Mouse (Mus musculus) kidney, postnatal 0 days (tissue): Measurements from ENCODE around the gene Syndig1. TPM values are rescaled to one million over a fixed set of nuclear protein-coding genes. Genes with fewer than 3 reads are reported as not detected.

Experiments
- ATAC-seq: fragments of 200-750 bp; cut with Nextera tagmentation; replicated peaks from 2 replicates; pipeline ENCODE4 v1.8.0; 2017; ENCODE audit warnings: low read depth, moderate number of reproducible peaks, moderate TSS enrichment, moderate library complexity; ENCODE audit not compliant: low FRiP score
- DNase-seq: peaks from one replicate; pipeline ENCODE4 v3.0.0-alpha.2; 2016; ENCODE audit warnings: low spot score
- H3K27ac ChIP-seq: fragments of 300-500 bp; sonication (generic); 2 replicates; pipeline ENCODE4 v1.5.1; 2014; ENCODE audit warnings: mild to moderate bottlenecking
- H3K27me3 ChIP-seq: fragments of 300-500 bp; sonication (generic); 2 replicates; pipeline ENCODE4 v1.6.1; 2014; ENCODE audit warnings: low read length, mixed read lengths; ENCODE audit not compliant: insufficient read depth
- H3K36me3 ChIP-seq: fragments of 300-500 bp; sonication (generic); 2 replicates; pipeline ENCODE4 v1.6.1; 2014; ENCODE audit warnings: low read length, mixed read lengths; ENCODE audit not compliant: insufficient read depth
- H3K4me1 ChIP-seq: fragments of 300-500 bp; sonication (generic); replicated peaks from 2 replicates; pipeline ENCODE4 v1.6.1; 2014; ENCODE audit warnings: antibody characterized with exemption, low read length, mixed read lengths; ENCODE audit not compliant: insufficient read depth
- H3K4me2 ChIP-seq: fragments of 300-500 bp; sonication (generic); 2 replicates; pipeline ENCODE4 v1.6.1; 2014; ENCODE audit warnings: mild to moderate bottlenecking, low read length, moderate library complexity, mixed read lengths
- H3K4me3 ChIP-seq: fragments of 300-500 bp; sonication (generic); replicated peaks from 2 replicates; pipeline ENCODE4 v1.5.1; 2014; ENCODE audit warnings: low read depth, low read length
- H3K9ac ChIP-seq: fragments of 300-500 bp; sonication (generic); 2 replicates; pipeline ENCODE4 v1.6.1; 2014; ENCODE audit warnings: low read depth, low read length
- H3K9me3 ChIP-seq: fragments of 300-500 bp; sonication (generic); replicated peaks from 2 replicates; pipeline ENCODE4 v1.6.1; 2016; ENCODE audit warnings: low read length, inconsistent platforms, mixed read lengths
- CTCF ChIP-seq: IDR thresholded peaks from 2 replicates; pipeline ENCODE4 v1.5.1; 2016; ENCODE audit warnings: antibody characterized with exemption, low read depth, mild to moderate bottlenecking, moderate library complexity
- WGBS: fragments of 180-500 bp; shearing (Covaris S2); extraction: QIAGEN DNeasy Blood & Tissue Kit; methylation state at CpG from one replicate; pipeline ENCODE4 v1.1.7; 2014; 5-methylcytosine and 5-hydroxymethylcytosine counted together
- polyA plus RNA-seq: library from polyadenylated mRNA; unstranded; fragments of >200 nt; fragmentation: Nextera tagmentation; extraction: Ambion mirVana; gene quantifications from 2 replicates; pipeline ENCODE4 v1.2.1, GENCODE M21; 2015

Gene Syndig1
- polyA plus RNA-seq, 1 experiment from 2014 or later = 2.7 TPM

- no peaks in the 10 kb centered on the region for H3K4me1 ChIP-seq
- H3K36me3 ChIP-seq = no peaks in the 10 kb centered on the region
- ATAC-seq (no peak), DNase-seq (no peak)
- no peaks in the 10 kb centered on the region for H3K27me3 ChIP-seq
- no peak overlapping the region for H3K27ac ChIP-seq
- H3K9ac ChIP-seq = no peak overlapping the region
- H3K4me3 ChIP-seq = no peak overlapping the region
- no peak for TF ChIP-seq CTCF
- 22% methylated on average over 2 of the region's 2 CpGs for WGBS
- H3K4me2 ChIP-seq = no peak overlapping the region
- no peaks in the 10 kb centered on the region for H3K9me3 ChIP-seq
Measured at GRCm38 (mm10) chr2:150000564-150000963, 171.6 kb downstream of the Syndig1 start.

- no peak overlapping the region for H3K27ac ChIP-seq
- DNase-seq (no peak), ATAC-seq (no peak)
- H3K4me1 ChIP-seq = no peaks in the 10 kb centered on the region
- no peaks in the 10 kb centered on the region for H3K36me3 ChIP-seq
- H3K9ac ChIP-seq = no peak overlapping the region
- WGBS = 83% methylated on average over 3 of the region's 3 CpGs
- H3K27me3 ChIP-seq = no peaks in the 10 kb centered on the region
- no peaks in the 10 kb centered on the region for H3K9me3 ChIP-seq
- no peak overlapping the region for H3K4me2 ChIP-seq
- H3K4me3 ChIP-seq = no peak overlapping the region
- TF ChIP-seq CTCF = no peak
Measured at GRCm38 (mm10) chr2:150003499-150003898, 174.5 kb downstream of the Syndig1 start.

GRCm38 (mm10) chr2:150012787-150013346, 183.9 kb downstream of the Syndig1 start:
- H3K36me3 ChIP-seq = no peaks in the 10 kb centered on the region
- H3K4me3 ChIP-seq = no peak overlapping the region
- no peaks in the 10 kb centered on the region for H3K9me3 ChIP-seq
- H3K27ac ChIP-seq = no peak overlapping the region
- no peak overlapping the region for H3K9ac ChIP-seq
- no peaks in the 10 kb centered on the region for H3K4me1 ChIP-seq
- WGBS = 60% methylated on average over 6 of the region's 6 CpGs
- no peak overlapping the region for H3K4me2 ChIP-seq
- no peak for DNase-seq
- no peak for ATAC-seq
- TF ChIP-seq CTCF = no peak
- H3K27me3 ChIP-seq = no peaks in the 10 kb centered on the region

GRCm38 (mm10) chr2:150013785-150014184, 184.8 kb downstream of the Syndig1 start:
- no peak overlapping the region for H3K4me2 ChIP-seq
- H3K27me3 ChIP-seq = no peaks in the 10 kb centered on the region
- DNase-seq (no peak), ATAC-seq (no peak)
- no peak overlapping the region for H3K4me3 ChIP-seq
- H3K9me3 ChIP-seq = no peaks in the 10 kb centered on the region
- 78% methylated on average over 4 of the region's 4 CpGs for WGBS
- H3K36me3 ChIP-seq = no peaks in the 10 kb centered on the region
- H3K4me1 ChIP-seq = no peaks in the 10 kb centered on the region
- H3K9ac ChIP-seq = no peak overlapping the region
- no peak for TF ChIP-seq CTCF
- no peak overlapping the region for H3K27ac ChIP-seq

GRCm38 (mm10) chr2:150016303-150016702, 187.3 kb downstream of the Syndig1 start:
- no peak for ATAC-seq
- WGBS = 61% methylated on average over 5 of the region's 5 CpGs
- no peak overlapping the region for H3K4me3 ChIP-seq
- H3K27me3 ChIP-seq = no peaks in the 10 kb centered on the region
- H3K27ac ChIP-seq = no peak overlapping the region
- no peaks in the 10 kb centered on the region for H3K36me3 ChIP-seq
- no peak overlapping the region for H3K9ac ChIP-seq
- DNase-seq = no peak
- no peak for TF ChIP-seq CTCF
- no peaks in the 10 kb centered on the region for H3K4me1 ChIP-seq
- no peak overlapping the region for H3K4me2 ChIP-seq
- no peaks in the 10 kb centered on the region for H3K9me3 ChIP-seq

GRCm38 (mm10) chr2:150020706-150021105, 191.7 kb downstream of the Syndig1 start:
- ATAC-seq (no peak), DNase-seq (no peak)
- H3K27me3 ChIP-seq = no peaks in the 10 kb centered on the region
- H3K9me3 ChIP-seq = no peaks in the 10 kb centered on the region
- no peaks in the 10 kb centered on the region for H3K4me1 ChIP-seq
- no peaks in the 10 kb centered on the region for H3K36me3 ChIP-seq
- no peak overlapping the region for H3K4me2 ChIP-seq
- no peak overlapping the region for H3K4me3 ChIP-seq
- TF ChIP-seq CTCF = no peak
- no peak overlapping the region for H3K27ac ChIP-seq
- 56% methylated on average over 2 of the region's 2 CpGs for WGBS
- no peak overlapping the region for H3K9ac ChIP-seq

- H3K4me3 ChIP-seq = no peak overlapping the region
- TF ChIP-seq CTCF = peak; percentile 69
- DNase-seq (peak; percentile 78), ATAC-seq (peak; percentile 65; the same call in 1 of the 2 replicates)
- H3K27me3 ChIP-seq = no peaks in the 10 kb centered on the region
- no peak overlapping the region for H3K27ac ChIP-seq
- no peak overlapping the region for H3K9ac ChIP-seq
- WGBS = 14% methylated on average over 2 of the region's 2 CpGs
- no peaks in the 10 kb centered on the region for H3K9me3 ChIP-seq
- no peaks in the 10 kb centered on the region for H3K4me1 ChIP-seq
- no peaks in the 10 kb centered on the region for H3K36me3 ChIP-seq
- H3K4me2 ChIP-seq = no peak overlapping the region
Measured at GRCm38 (mm10) chr2:150023873-150024339, 194.9 kb downstream of the Syndig1 start.
